Mouse (Mus musculus) megakaryocyte, embryonic 14.5 days (primary cell): ENCODE measurements around the gene Rbms3. TPM values are rescaled to one million over a fixed set of nuclear protein-coding genes. Genes with fewer than 3 reads are reported as not detected.
A peak's percentile ranks its signal among the peaks of the same experiment; 100 is the strongest.

Source experiments
- H3K27me3 ChIP-seq: replicated peaks from 2 replicates; pipeline ENCODE3; 2012; ENCODE audit warnings: inconsistent platforms
- H3K36me3 ChIP-seq: replicated peaks from 2 replicates; pipeline ENCODE3; 2012; ENCODE audit warnings: low read length, inconsistent platforms, mixed read lengths
- H3K4me1 ChIP-seq: 2 replicates; pipeline ENCODE4 v1.6.1; 2012; ENCODE audit warnings: inconsistent platforms
- H3K4me3 ChIP-seq: replicated peaks from 2 replicates; pipeline ENCODE3; 2012; ENCODE audit warnings: moderate library complexity, mild to moderate bottlenecking, inconsistent platforms
- H3K9me3 ChIP-seq: 2 replicates; pipeline ENCODE4 v1.6.1; 2012; ENCODE audit warnings: inconsistent platforms
- FLI1 ChIP-seq: IDR thresholded peaks from 2 replicates; pipeline ENCODE4 v1.6.1; 2012; ENCODE audit warnings: low read length, inconsistent platforms, mixed read lengths
- GATA1 ChIP-seq: IDR thresholded peaks from 3 replicates; pipeline ENCODE4 v1.6.1; 2012; ENCODE audit warnings: mixed read lengths, low read length, inconsistent platforms, borderline replicate concordance
- polyA plus RNA-seq: library from polyadenylated mRNA; stranded (reverse); fragments of >175 nt; gene quantifications from 2 replicates; pipeline ENCODE4 v1.2.3, GENCODE M21; 2012; ENCODE audit warnings: low replicate concordance; ENCODE audit not compliant: insufficient read depth

Gene Rbms3
- polyA plus RNA-seq, 1 experiment = not detected

DNA sequence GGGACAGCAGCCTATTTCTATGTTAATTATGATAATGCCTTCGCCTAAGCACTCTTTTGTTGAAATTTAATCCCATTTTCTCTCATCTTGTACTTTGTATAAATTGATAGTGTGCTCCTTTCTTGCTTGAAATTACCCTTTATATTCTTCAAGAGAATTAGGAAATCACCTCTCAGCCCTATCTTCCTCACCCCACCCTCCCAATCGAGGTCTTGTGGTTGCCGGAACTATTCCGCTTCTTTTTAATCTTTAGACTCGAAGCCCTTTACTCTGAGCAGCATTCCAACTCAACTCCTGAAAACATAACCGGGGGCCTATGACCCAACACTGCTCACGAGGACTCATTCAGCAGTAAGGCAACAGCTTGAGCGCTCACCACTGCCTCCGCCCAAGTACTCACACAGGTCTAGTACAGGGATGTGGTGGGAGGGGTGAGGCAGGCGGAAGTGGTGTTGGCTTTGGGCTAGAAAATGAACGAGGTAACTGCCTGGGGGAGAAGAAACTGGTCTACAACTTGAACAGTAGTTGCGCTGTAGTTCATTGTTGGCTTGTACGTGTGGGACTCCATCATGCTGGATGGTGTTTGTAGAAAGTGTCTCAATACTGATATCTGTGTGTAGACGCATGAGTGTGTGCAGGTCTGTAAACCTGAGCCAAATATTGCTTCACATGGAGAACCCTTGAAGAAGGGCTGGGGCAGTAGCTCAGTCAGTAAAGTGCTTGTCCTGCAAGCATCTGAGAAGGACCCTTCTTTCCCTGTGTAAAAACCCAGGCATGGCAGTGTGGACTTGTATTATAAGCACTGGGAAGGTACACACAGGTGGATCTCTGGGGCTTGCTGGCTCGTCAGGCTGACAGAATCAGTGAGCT lies 331.8 kb downstream of the Rbms3 start:
- no peaks in the 10 kb centered on the region for H3K27me3 ChIP-seq
- no peaks in the 10 kb centered on the region for H3K4me1 ChIP-seq
- TF ChIP-seq GATA1 (no peak), FLI1 (no peak)
- peak overlapping the region; percentile 19 for H3K4me3 ChIP-seq
- H3K36me3 ChIP-seq = no peaks in the 10 kb centered on the region
- H3K9me3 ChIP-seq = peaks cover 41% of the 10 kb centered on the region

DNA sequence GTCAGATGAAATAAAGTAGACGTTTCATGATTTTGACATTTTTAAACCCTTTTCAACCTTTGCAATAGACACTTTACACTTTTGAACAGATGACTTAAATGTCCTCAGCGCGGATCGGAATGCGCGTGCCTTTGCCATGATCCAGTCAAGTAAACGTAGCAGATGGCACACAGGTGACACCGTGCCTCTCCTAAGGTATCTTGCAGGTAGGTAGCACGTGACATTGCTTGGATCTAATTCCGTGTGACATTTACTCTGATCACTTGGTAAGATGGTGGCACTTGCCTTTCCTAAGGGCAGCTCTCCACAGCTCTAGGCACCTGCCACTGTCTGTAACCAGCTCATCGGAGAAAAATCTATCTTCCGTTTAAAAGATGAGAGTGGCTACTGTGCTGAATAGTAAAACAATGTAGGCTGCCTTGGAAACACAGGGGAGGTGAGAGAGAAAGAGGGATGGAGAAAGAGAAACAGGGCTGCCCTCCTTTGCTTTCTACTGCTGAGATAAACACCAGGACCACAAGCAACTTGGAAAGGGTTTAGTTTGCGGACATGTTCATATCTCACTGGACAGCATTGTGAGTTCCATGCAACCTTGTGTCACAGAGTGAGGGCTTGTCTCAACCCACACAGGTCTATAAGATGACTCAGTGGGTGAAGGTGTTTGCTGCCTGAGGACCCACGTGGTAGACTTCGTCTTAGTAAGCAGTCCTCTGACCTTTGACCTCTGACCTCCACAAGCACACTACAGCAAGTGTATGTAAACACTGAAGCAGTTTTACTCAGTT lies 338.5 kb downstream of the Rbms3 start:
- TF ChIP-seq FLI1 (no peak), GATA1 (no peak)

DNA sequence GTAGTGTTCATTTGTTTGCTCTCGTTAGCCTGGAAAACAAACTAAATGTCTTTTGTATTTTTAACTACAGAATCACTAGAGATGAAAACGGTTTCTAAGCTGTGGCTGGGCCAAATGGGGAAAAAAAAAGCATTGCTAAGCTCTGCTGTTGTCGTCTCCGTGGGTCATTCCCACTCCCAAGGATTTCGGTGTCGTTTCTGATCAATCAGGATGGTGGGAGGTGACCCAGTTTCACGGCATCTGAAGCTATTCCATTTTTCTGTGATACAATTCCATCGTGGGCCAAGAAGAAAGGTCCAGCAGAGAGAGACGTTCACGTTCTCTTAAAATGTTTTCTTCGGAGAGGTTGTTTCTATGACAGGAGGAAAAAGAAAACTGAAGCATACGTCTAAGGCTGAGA lies 354.9 kb downstream of the Rbms3 start:
- TF ChIP-seq GATA1 = no peak
- H3K4me1 ChIP-seq = no peaks in the 10 kb centered on the region
- no peaks in the 10 kb centered on the region for H3K27me3 ChIP-seq
- no peaks in the 10 kb centered on the region for H3K36me3 ChIP-seq
- peaks cover 39% of the 10 kb centered on the region for H3K9me3 ChIP-seq
- H3K4me3 ChIP-seq = no peak overlapping the region

More for the DNA sequence above, 338.5 kb downstream of the Rbms3 start:
- peak overlapping the region; percentile 70 for H3K4me3 ChIP-seq
- H3K9me3 ChIP-seq = peaks cover 40% of the 10 kb centered on the region
- no peaks in the 10 kb centered on the region for H3K27me3 ChIP-seq
- H3K4me1 ChIP-seq = no peaks in the 10 kb centered on the region
- H3K36me3 ChIP-seq = no peaks in the 10 kb centered on the region

DNA sequence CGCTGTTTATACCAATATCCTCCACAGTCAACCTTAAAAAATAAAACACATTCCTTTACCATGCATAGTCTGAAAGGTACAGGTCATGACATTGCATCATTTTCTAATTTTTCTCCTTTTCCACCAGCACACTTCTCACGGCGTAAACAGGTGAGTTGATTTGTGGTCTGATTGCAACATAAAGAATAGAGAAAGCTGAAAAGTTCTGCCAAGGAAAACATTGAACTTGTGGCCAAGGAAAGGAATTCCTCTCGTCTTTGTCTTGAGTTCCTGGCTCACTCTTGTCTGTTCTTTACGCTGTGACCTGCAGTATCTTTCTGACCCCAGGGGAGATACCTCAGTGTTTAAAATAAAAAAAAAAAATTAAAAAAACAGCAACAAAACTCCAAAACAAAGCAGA lies 370.1 kb downstream of the Rbms3 start:
- no peak overlapping the region for H3K4me3 ChIP-seq
- peaks cover 28% of the 10 kb centered on the region; the same call in 1 of the 2 replicates for H3K9me3 ChIP-seq
- no peaks in the 10 kb centered on the region for H3K36me3 ChIP-seq
- H3K4me1 ChIP-seq = no peaks in the 10 kb centered on the region
- H3K27me3 ChIP-seq = no peaks in the 10 kb centered on the region
- TF ChIP-seq FLI1 = no peak
- TF ChIP-seq GATA1 = no peak

DNA sequence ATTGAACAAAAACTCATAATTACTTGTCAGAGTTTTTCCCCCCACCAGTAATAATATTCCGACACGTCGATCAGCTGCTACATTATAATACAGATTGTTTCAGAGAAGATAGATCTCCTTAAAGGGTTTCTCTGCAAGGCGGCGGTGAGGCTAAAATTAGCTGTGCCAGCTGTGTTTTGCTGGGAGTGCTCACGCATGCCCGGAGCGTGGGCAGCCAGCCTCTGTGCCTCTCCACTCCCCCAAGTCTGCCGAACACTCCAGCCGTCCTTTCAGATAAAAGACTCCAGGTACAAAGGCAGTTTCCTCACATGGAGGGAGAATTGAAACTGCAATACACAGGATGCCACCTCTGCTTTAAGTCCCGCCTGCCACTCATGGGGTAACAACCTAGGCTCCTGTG lies 376.4 kb downstream of the Rbms3 start:
- no peak for TF ChIP-seq FLI1
- no peak for TF ChIP-seq GATA1
- H3K4me3 ChIP-seq = no peak overlapping the region
- H3K9me3 ChIP-seq = 0 out of 2 replicates have a peak, but pooled peaks cover 4% of the 10 kb centered on the region
- H3K36me3 ChIP-seq = no peaks in the 10 kb centered on the region
- H3K4me1 ChIP-seq = peaks cover 9% of the 10 kb centered on the region
- H3K27me3 ChIP-seq = peaks cover 18% of the 10 kb centered on the region

DNA sequence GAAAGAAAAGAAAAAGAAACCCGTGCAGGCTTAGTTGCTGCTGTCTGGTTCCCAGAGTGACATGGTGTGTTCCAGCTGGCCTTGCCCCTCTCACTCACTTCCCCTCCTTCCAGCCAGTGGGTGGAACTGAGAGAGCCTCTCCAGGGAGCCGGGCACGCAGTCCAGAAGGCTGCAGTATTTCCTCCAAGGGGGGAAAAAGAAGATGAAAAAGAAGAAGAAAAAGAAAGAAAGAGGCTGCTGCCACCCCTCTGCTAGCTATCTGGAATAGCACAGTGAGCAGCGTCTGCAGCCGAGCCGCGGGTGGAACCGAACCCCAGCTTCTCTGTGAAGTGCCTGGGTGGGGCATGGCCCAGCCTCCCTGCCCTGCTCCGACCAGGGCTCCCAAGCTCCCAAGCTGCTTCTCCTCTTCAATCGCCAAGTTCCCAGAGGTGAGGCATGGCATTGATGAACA lies 377.3 kb downstream of the Rbms3 start:
- H3K36me3 ChIP-seq = no peaks in the 10 kb centered on the region
- peak overlapping the region; percentile 91 for H3K4me3 ChIP-seq
- H3K9me3 ChIP-seq = peaks cover 4% of the 10 kb centered on the region; the same call in 1 of the 2 replicates
- peaks cover 20% of the 10 kb centered on the region for H3K27me3 ChIP-seq
- peaks cover 9% of the 10 kb centered on the region for H3K4me1 ChIP-seq
- TF ChIP-seq GATA1 = no peak
- no peak for TF ChIP-seq FLI1

DNA sequence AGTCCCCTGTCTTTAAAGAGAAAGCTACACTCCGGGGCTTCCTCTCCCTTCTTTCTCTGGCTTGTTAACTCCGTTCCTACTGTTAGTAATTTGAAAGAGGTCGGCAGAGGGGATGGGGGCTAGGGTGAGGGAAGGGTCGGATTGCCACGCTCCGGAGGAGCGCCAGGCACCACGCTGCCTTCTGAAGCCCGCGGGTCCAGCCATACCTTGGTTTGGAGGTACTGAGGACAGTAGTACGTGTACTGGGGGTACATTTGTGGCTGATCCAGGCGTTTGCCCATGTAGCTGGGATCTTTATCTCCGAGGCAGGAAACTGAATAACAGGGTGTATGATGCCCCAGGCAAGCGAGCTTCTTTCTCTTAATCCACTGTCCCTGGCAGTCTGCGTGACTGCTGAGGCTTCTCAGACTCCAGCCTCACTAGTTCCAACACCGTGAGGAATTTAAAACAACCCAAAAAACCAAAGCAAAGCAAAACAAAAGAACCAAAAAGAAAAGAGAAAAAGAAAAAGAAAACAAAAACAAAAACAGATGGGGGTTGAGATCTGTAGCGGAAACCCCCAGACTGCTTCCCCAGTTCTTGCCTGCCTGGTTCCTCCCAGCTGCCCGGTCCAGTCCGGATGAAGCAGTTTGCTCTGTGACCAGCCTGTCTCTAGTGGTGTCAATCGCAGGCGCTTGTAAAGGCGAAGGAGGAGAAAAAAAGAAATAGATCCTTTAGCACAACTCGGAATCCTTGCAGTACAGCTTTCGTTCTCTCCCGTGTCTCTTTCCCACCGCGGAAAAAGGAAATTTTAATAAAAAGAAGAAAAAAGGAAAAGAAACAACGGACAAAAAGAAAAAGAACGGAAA lies 378.0 kb downstream of the Rbms3 start:
- peaks cover 20% of the 10 kb centered on the region for H3K27me3 ChIP-seq
- H3K4me1 ChIP-seq = peaks cover 9% of the 10 kb centered on the region
- H3K9me3 ChIP-seq = peaks cover 4% of the 10 kb centered on the region; the same call in 1 of the 2 replicates
- TF ChIP-seq FLI1 (no peak), GATA1 (no peak)
- H3K4me3 ChIP-seq = peak overlapping the region; percentile 91
- H3K36me3 ChIP-seq = no peaks in the 10 kb centered on the region

DNA sequence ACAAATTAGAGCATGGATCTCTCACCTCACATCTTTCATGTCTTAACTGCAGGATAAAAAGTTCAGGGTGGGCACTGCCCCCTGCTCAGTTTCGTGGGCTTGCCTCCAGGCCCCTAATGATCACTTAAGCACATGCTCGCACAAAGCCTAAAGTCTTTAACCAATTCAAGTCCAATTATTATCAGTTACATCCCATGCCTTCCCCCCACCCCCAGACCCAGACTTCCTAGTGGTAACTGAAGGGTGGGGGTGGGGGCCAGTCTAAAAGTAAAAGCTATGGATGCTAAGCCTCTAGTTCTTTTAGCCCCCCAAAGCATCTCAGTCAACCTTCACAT lies 378.9 kb downstream of the Rbms3 start:
- peaks cover 9% of the 10 kb centered on the region for H3K4me1 ChIP-seq
- H3K36me3 ChIP-seq = no peaks in the 10 kb centered on the region
- H3K4me3 ChIP-seq = no peak overlapping the region
- peaks cover 20% of the 10 kb centered on the region for H3K27me3 ChIP-seq
- peaks cover 6% of the 10 kb centered on the region for H3K9me3 ChIP-seq
- no peak for TF ChIP-seq GATA1
- no peak for TF ChIP-seq FLI1
